Mouse (Mus musculus) midbrain, embryonic 14.5 days (tissue): ENCODE data around the gene Atg4c. TPM values are rescaled to one million over a fixed set of nuclear protein-coding genes. Genes with fewer than 3 reads are reported as not detected.

Experiments used
- ATAC-seq: fragments of 200-750 bp; cut with Nextera tagmentation; 2 replicates; pipeline ENCODE4 v1.8.0; 2017; ENCODE audit warnings: moderate number of reproducible peaks, moderate library complexity; ENCODE audit not compliant: low FRiP score, low TSS enrichment
- DNase-seq: peaks from one replicate; pipeline ENCODE4 v3.0.0-alpha.2; 2015
- H3K27ac ChIP-seq: fragments of 300-500 bp; sonication (generic); replicated peaks from 2 replicates; pipeline ENCODE4 v1.5.1; 2014; ENCODE audit warnings: mild to moderate bottlenecking, low read depth, low read length, moderate library complexity
- H3K27me3 ChIP-seq: fragments of 300-500 bp; sonication (generic); 2 replicates; pipeline ENCODE4 v1.6.1; 2014; ENCODE audit warnings: low read length, control low read depth, mixed read lengths; ENCODE audit not compliant: control insufficient read depth, insufficient read depth
- H3K36me3 ChIP-seq: fragments of 300-500 bp; sonication (generic); 2 replicates; pipeline ENCODE4 v1.6.1; 2014; ENCODE audit warnings: low read length, control low read depth; ENCODE audit not compliant: control insufficient read depth, insufficient read depth
- H3K4me1 ChIP-seq: fragments of 300-500 bp; sonication (generic); 2 replicates; pipeline ENCODE4 v1.6.1; 2014; ENCODE audit warnings: mild to moderate bottlenecking, antibody characterized with exemption, low read length, control low read depth; ENCODE audit not compliant: control insufficient read depth, insufficient read depth
- H3K4me2 ChIP-seq: fragments of 300-500 bp; sonication (generic); 2 replicates; pipeline ENCODE4 v1.6.1; 2014; ENCODE audit warnings: mild to moderate bottlenecking, low read length, moderate library complexity
- H3K4me3 ChIP-seq: fragments of 300-500 bp; sonication (generic); replicated peaks from 2 replicates; pipeline ENCODE4 v1.5.1; 2014; ENCODE audit warnings: low read depth, low read length
- H3K9ac ChIP-seq: fragments of 300-500 bp; sonication (generic); replicated peaks from 2 replicates; pipeline ENCODE4 v1.6.1; 2014; ENCODE audit warnings: mild to moderate bottlenecking, low read length, moderate library complexity
- H3K9me3 ChIP-seq: fragments of 300-500 bp; sonication (generic); 2 replicates; pipeline ENCODE4 v1.6.1; 2016; ENCODE audit warnings: low read length, control low read depth, mixed read lengths; ENCODE audit not compliant: control insufficient read depth
- WGBS: fragments of 180-500 bp; shearing (Covaris S2); extraction: QIAGEN DNeasy Blood & Tissue Kit; methylation state at CpG from one replicate; pipeline ENCODE4 v1.1.7; 2014; 5-methylcytosine and 5-hydroxymethylcytosine counted together
- polyA plus RNA-seq: library from polyadenylated mRNA; unstranded; fragments of >200 nt; fragmentation: Nextera tagmentation; extraction: Ambion mirVana; gene quantifications from 2 replicates; pipeline ENCODE4 v1.2.1, GENCODE M21; 2014

Gene Atg4c
- polyA plus RNA-seq, 1 experiment from 2014 or later: 17.8 TPM

GRCm38 (mm10) chr4:99198721-99199120 is 5.0 kb downstream of the Atg4c start:
- H3K4me2 ChIP-seq: no peak overlapping the region
- no peak for ATAC-seq

DNA sequence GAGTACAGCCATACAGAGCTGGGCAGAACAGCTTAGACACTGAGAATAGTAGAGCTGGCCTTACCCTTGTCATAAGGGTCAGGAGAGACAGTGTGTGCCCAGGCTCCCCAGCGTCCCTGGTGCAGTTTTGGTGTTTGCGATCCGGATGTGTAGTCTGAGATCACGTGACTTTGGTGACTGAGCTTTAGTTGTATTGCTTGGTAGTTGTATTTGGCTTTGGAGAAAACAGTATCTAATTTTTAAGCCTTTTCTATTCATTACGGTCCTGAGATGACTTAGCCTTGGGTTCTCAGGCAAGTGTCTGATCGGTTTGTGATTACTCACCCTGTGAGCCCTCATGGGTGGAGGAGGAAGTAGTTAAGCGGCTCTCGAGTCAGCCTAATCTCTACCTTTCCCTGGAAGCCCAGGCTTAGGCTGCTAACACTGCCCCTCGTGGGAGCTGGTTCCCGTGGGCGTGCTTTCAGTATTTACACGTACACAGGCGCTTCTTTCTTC is 6.1 kb downstream of the Atg4c start:
- 77% methylated on average over 13 of the region's 13 CpGs for WGBS
- no peak for DNase-seq
- H3K27ac ChIP-seq: no peak overlapping the region
- H3K27me3 ChIP-seq: no peaks in the 10 kb centered on the region
- no peak for ATAC-seq
- H3K4me3 ChIP-seq: no peak overlapping the region
- no peak overlapping the region for H3K4me2 ChIP-seq
- no peak overlapping the region for H3K9ac ChIP-seq
- no peaks in the 10 kb centered on the region for H3K36me3 ChIP-seq
- H3K4me1 ChIP-seq: no peaks in the 10 kb centered on the region
- H3K9me3 ChIP-seq: no peaks in the 10 kb centered on the region

More at GRCm38 (mm10) chr4:99198721-99199120, 5.0 kb downstream of the Atg4c start:
- Histone ChIP-seq H3K9me3 (no peaks in the 10 kb centered on the region), H3K4me3 (no peak overlapping the region), H3K27ac (no peak overlapping the region), H3K27me3 (no peaks in the 10 kb centered on the region), H3K9ac (no peak overlapping the region), H3K36me3 (no peaks in the 10 kb centered on the region), H3K4me1 (no peaks in the 10 kb centered on the region)
- DNase-seq: no peak

- Histone ChIP-seq H3K4me1 (no peaks in the 10 kb centered on the region), H3K27ac (no peak overlapping the region), H3K9ac (no peak overlapping the region), H3K4me3 (no peak overlapping the region), H3K36me3 (no peaks in the 10 kb centered on the region), H3K27me3 (no peaks in the 10 kb centered on the region), H3K9me3 (no peaks in the 10 kb centered on the region), H3K4me2 (no peak overlapping the region)
- 94% methylated on average over 7 of the region's 7 CpGs for WGBS
- DNase-seq (no peak), ATAC-seq (no peak)
Observed at GRCm38 (mm10) chr4:99200383-99201136, 6.8 kb downstream of the Atg4c start.

DNA sequence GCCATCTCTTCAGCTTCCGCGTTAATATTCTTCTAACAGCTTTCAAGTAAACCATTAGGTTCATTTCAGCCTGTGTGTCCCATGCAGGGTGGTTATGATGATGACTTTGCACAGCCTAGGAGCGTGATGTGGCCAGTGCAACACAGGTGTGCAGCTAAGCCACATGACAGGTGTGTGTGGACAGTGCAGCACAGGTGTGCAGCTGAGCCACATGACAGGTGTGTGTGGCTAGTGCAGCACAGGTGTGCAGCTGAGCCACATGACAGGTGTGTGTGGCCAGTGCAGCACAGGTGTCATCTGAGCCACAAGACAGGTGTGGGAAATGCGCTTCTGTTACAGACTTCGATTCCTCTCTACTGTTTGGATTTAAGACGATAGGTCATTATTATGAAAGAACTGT is 12.0 kb downstream of the Atg4c start:
- H3K27me3 ChIP-seq: no peaks in the 10 kb centered on the region
- no peaks in the 10 kb centered on the region for H3K36me3 ChIP-seq
- 0 out of 2 replicates have a peak, but pooled peaks cover 2% of the 10 kb centered on the region for H3K4me1 ChIP-seq
- no peak for DNase-seq
- ATAC-seq: no peak
- no peak overlapping the region for H3K4me3 ChIP-seq
- no peaks in the 10 kb centered on the region for H3K9me3 ChIP-seq
- no peak overlapping the region for H3K9ac ChIP-seq
- 97% methylated on average over 6 of the region's 6 CpGs for WGBS
- H3K4me2 ChIP-seq: no peak overlapping the region
- H3K27ac ChIP-seq: no peak overlapping the region

DNA sequence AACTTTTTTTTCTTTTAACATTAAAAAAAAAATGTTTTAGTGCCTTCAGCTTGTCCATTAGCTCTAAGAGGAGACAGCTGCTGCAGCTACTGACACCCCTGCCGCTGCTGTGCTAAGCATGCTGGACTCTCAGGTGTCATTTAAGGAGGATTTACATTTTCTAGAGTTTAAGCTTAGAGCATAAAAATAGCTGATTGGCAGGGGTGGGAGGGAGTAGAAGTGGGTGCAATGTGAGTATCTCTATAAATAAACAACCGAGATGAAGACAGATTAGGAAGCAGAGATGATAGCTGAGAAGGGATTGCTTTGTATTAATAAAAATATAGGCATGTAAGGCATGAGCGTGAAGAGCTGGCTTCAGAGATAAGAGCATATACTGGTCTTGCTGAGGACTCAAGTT is 12.6 kb downstream of the Atg4c start:
- Histone ChIP-seq H3K9me3 (no peaks in the 10 kb centered on the region), H3K27ac (no peak overlapping the region), H3K4me1 (0 out of 2 replicates have a peak, but pooled peaks cover 2% of the 10 kb centered on the region), H3K4me3 (no peak overlapping the region), H3K9ac (no peak overlapping the region), H3K36me3 (no peaks in the 10 kb centered on the region), H3K4me2 (no peak overlapping the region), H3K27me3 (no peaks in the 10 kb centered on the region)
- DNase-seq (no peak), ATAC-seq (no peak)
- WGBS: 75% methylated on average over 3 of the region's 3 CpGs

GRCm38 (mm10) chr4:99210087-99210486 is 16.4 kb downstream of the Atg4c start:
- no peak overlapping the region for H3K9ac ChIP-seq
- H3K36me3 ChIP-seq: 0 out of 2 replicates have a peak, but pooled peaks cover 3% of the 10 kb centered on the region
- no peak overlapping the region for H3K4me2 ChIP-seq
- WGBS: 94% methylated on average over 9 of the region's 9 CpGs
- H3K4me1 ChIP-seq: 0 out of 2 replicates have a peak, but pooled peaks cover 2% of the 10 kb centered on the region
- no peaks in the 10 kb centered on the region for H3K27me3 ChIP-seq
- no peaks in the 10 kb centered on the region for H3K9me3 ChIP-seq
- no peak overlapping the region for H3K27ac ChIP-seq
- no peak for DNase-seq
- no peak for ATAC-seq
- no peak overlapping the region for H3K4me3 ChIP-seq

DNA sequence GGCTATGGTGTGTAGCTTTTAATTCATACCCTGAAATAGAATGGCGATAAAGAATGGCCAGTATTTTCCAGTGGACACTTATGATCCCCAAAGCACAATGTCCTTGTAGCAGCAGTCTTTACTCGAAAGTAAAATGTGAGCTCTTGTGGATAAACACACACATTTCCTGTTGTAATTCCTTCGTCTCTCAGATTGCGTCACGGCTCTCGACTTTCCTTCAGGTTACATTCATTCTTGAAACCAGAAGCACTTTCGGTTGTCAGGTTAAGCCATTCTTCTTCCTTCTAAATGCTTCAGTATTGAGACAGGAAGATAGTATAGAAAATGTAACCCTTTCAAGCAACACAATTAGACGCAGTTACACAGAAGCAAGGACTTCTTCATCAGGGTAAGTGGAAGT is 17.9 kb downstream of the Atg4c start:
- ATAC-seq (no peak), DNase-seq (no peak)
- H3K9me3 ChIP-seq: no peaks in the 10 kb centered on the region
- peaks cover 8% of the 10 kb centered on the region; the same call in 1 of the 2 replicates for H3K36me3 ChIP-seq
- no peak overlapping the region for H3K27ac ChIP-seq
- H3K4me2 ChIP-seq: no peak overlapping the region
- WGBS: 86% methylated on average over 8 of the region's 8 CpGs
- H3K4me3 ChIP-seq: no peak overlapping the region
- no peaks in the 10 kb centered on the region for H3K27me3 ChIP-seq
- 0 out of 2 replicates have a peak, but pooled peaks cover 2% of the 10 kb centered on the region for H3K4me1 ChIP-seq
- H3K9ac ChIP-seq: no peak overlapping the region

GRCm38 (mm10) chr4:99213123-99213522 is 19.4 kb downstream of the Atg4c start:
- 88% methylated on average over 4 of the region's 4 CpGs for WGBS
- Histone ChIP-seq H3K36me3 (peaks cover 15% of the 10 kb centered on the region; the same call in 1 of the 2 replicates), H3K9ac (no peak overlapping the region), H3K27me3 (no peaks in the 10 kb centered on the region), H3K9me3 (no peaks in the 10 kb centered on the region), H3K4me2 (no peak overlapping the region), H3K4me1 (0 out of 2 replicates have a peak, but pooled peaks cover 2% of the 10 kb centered on the region), H3K27ac (no peak overlapping the region), H3K4me3 (no peak overlapping the region)
- DNase-seq (no peak), ATAC-seq (no peak)

DNA sequence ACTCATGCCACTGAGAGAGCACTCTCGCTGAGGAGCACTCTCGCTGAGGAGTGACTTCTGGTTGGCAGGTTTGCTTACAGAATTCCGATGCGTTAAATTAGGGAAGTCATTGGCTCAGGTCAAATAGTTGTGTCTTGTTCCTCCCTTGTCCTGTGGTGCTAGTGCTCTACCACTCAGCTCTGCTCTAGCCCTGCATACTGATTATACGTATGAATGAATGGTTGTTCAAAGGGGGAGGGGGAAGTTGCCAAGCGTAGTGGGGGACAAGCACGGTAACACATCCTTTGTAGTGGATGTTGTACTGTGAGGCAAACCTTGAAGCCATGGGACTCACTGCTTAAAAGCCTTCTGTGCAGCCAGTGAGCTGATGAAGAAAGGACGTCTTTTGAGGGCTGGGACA is 28.5 kb downstream of the Atg4c start:
- H3K27me3 ChIP-seq: no peaks in the 10 kb centered on the region
- no peaks in the 10 kb centered on the region for H3K9me3 ChIP-seq
- H3K4me1 ChIP-seq: no peaks in the 10 kb centered on the region
- DNase-seq (no peak), ATAC-seq (no peak)
- no peak overlapping the region for H3K4me2 ChIP-seq
- no peak overlapping the region for H3K4me3 ChIP-seq
- H3K36me3 ChIP-seq: peaks cover 30% of the 10 kb centered on the region
- 71% methylated on average over 8 of the region's 8 CpGs for WGBS
- H3K9ac ChIP-seq: no peak overlapping the region
- no peak overlapping the region for H3K27ac ChIP-seq
